Mouse (Mus musculus): Measurements from ENCODE around the gene Slc17a7. TPM values are rescaled to one million over a fixed set of nuclear protein-coding genes. Genes with fewer than 3 reads are reported as not detected.

Gene Slc17a7
- polyA plus RNA-seq, 1 experiment from 2014 or later: 2.3 TPM

GRCm38 (mm10) chr7:45138403-45138802, 25.3 kb upstream of the Slc17a7 start:
- DNase-seq (ENCODE audit: low spot score): no peak
- H3K4me2 ChIP-seq (ENCODE audit: low read depth): no peak overlapping the region
- H3K9me3 ChIP-seq (ENCODE audit: control insufficient read depth, low read length): no peaks in the 10 kb centered on the region
- no peak overlapping the region for H3K9ac ChIP-seq (ENCODE audit: low read length)
- no peak for ATAC-seq (ENCODE audit: insufficient read depth, low FRiP score, low TSS enrichment)
- no peaks in the 10 kb centered on the region for H3K27me3 ChIP-seq (ENCODE audit: control insufficient read depth, insufficient read depth, low read length)
- no peaks in the 10 kb centered on the region for H3K4me1 ChIP-seq (ENCODE audit: control insufficient read depth, insufficient read depth, low read length)
- H3K36me3 ChIP-seq (ENCODE audit: control insufficient read depth, insufficient read depth, low read length): peaks cover 4% of the 10 kb centered on the region; the same call in 1 of the 2 replicates
- H3K4me3 ChIP-seq (ENCODE audit: low read depth, low read length): no peak overlapping the region
- 88% methylated on average over 1 of the region's 1 CpGs for WGBS
- no peak overlapping the region for H3K27ac ChIP-seq (ENCODE audit: low read depth, low read length)

DNA sequence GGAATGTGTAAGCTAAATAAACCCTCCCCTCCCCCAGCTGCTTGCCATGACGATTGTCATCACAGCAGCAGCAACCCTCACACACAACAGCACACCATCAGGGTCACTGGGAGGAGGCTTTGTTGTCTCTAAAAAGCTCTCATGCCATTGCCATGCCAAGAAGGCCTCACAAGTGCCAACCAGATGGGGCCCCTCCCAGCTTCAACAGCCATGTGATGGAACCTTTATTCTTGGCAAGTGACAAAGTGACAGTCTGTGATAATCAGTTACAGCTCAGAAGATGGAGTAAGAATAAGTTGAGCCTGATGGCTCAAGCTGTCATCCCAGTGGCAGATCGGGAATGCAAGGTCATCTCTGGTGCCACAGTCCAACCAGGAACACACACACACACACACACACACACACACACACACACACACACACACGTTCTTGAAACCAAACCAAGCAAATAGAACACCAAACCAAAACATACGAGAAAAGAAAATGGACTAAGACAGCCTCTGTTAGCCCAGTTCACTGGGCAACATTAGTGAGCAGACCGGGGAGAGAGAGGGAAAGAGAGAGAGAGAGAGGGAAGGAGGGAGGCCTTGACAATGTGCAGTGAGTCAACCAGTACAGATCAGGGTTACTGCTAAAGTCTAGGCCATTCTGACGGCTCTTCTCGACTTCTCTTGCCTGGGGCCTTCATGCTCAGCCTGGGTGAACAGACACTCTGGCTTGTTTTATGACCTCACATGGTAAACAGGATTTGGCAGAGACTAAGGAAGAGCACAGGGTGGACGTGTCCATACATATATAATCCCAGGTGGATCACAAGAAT, 23.6 kb upstream of the Slc17a7 start:
- H3K9ac ChIP-seq (ENCODE audit: low read length): no peak overlapping the region
- H3K36me3 ChIP-seq (ENCODE audit: control insufficient read depth, insufficient read depth, low read length): peaks cover 4% of the 10 kb centered on the region; the same call in 1 of the 2 replicates
- no peak for ATAC-seq (ENCODE audit: insufficient read depth, low FRiP score, low TSS enrichment)
- no peaks in the 10 kb centered on the region for H3K4me1 ChIP-seq (ENCODE audit: control insufficient read depth, insufficient read depth, low read length)
- no peak overlapping the region for H3K4me2 ChIP-seq (ENCODE audit: low read depth)
- DNase-seq (ENCODE audit: low spot score): no peak
- no peak overlapping the region for H3K27ac ChIP-seq (ENCODE audit: low read depth, low read length)
- no peaks in the 10 kb centered on the region for H3K27me3 ChIP-seq (ENCODE audit: control insufficient read depth, insufficient read depth, low read length)
- 77% methylated on average over 8 of the region's 8 CpGs for WGBS
- H3K4me3 ChIP-seq (ENCODE audit: low read depth, low read length): no peak overlapping the region
- no peaks in the 10 kb centered on the region for H3K9me3 ChIP-seq (ENCODE audit: control insufficient read depth, low read length)

- Histone ChIP-seq H3K4me2 (ENCODE audit: low read depth) (no peak overlapping the region), H3K36me3 (ENCODE audit: control insufficient read depth, insufficient read depth, low read length) (peaks cover 4% of the 10 kb centered on the region; the same call in 1 of the 2 replicates), H3K4me1 (ENCODE audit: control insufficient read depth, insufficient read depth, low read length) (no peaks in the 10 kb centered on the region), H3K27me3 (ENCODE audit: control insufficient read depth, insufficient read depth, low read length) (no peaks in the 10 kb centered on the region), H3K27ac (ENCODE audit: low read depth, low read length) (no peak overlapping the region), H3K9ac (ENCODE audit: low read length) (no peak overlapping the region), H3K4me3 (ENCODE audit: low read depth, low read length) (no peak overlapping the region), H3K9me3 (ENCODE audit: control insufficient read depth, low read length) (no peaks in the 10 kb centered on the region)
- WGBS: 92% methylated on average over 3 of the region's 3 CpGs
- DNase-seq (ENCODE audit: low spot score) (no peak), ATAC-seq (ENCODE audit: insufficient read depth, low FRiP score, low TSS enrichment) (no peak)
These were observed 22.4 kb upstream of the Slc17a7 start for GRCm38 (mm10) chr7:45141319-45141718.

DNA sequence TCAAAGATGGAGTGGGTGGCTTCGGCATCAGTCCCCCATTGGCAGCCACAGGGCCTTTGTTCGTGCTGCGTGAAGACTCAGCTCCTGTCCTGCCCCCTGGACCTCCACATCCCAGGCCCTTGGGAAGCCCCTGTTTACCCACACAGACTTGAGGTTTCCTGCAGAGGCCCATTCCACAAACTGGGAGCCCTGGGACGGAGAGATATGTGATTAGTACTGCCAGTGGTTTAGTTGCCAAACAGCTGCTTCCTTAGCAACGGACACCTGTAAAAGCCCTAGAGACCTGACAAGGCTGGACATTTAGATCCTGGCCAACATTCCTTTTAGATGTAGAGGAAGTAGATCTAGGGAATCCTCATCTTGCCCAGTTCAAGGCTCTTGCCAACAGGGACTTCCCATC, 21.8 kb upstream of the Slc17a7 start:
- 89% methylated on average over 5 of the region's 5 CpGs for WGBS
- no peak overlapping the region for H3K4me3 ChIP-seq (ENCODE audit: low read depth, low read length)
- no peaks in the 10 kb centered on the region for H3K9me3 ChIP-seq (ENCODE audit: control insufficient read depth, low read length)
- H3K4me2 ChIP-seq (ENCODE audit: low read depth): no peak overlapping the region
- H3K27me3 ChIP-seq (ENCODE audit: control insufficient read depth, insufficient read depth, low read length): no peaks in the 10 kb centered on the region
- ATAC-seq (ENCODE audit: insufficient read depth, low FRiP score, low TSS enrichment) (no peak), DNase-seq (ENCODE audit: low spot score) (no peak)
- no peaks in the 10 kb centered on the region for H3K4me1 ChIP-seq (ENCODE audit: control insufficient read depth, insufficient read depth, low read length)
- peaks cover 4% of the 10 kb centered on the region; the same call in 1 of the 2 replicates for H3K36me3 ChIP-seq (ENCODE audit: control insufficient read depth, insufficient read depth, low read length)
- no peak overlapping the region for H3K27ac ChIP-seq (ENCODE audit: low read depth, low read length)
- H3K9ac ChIP-seq (ENCODE audit: low read length): no peak overlapping the region

DNA sequence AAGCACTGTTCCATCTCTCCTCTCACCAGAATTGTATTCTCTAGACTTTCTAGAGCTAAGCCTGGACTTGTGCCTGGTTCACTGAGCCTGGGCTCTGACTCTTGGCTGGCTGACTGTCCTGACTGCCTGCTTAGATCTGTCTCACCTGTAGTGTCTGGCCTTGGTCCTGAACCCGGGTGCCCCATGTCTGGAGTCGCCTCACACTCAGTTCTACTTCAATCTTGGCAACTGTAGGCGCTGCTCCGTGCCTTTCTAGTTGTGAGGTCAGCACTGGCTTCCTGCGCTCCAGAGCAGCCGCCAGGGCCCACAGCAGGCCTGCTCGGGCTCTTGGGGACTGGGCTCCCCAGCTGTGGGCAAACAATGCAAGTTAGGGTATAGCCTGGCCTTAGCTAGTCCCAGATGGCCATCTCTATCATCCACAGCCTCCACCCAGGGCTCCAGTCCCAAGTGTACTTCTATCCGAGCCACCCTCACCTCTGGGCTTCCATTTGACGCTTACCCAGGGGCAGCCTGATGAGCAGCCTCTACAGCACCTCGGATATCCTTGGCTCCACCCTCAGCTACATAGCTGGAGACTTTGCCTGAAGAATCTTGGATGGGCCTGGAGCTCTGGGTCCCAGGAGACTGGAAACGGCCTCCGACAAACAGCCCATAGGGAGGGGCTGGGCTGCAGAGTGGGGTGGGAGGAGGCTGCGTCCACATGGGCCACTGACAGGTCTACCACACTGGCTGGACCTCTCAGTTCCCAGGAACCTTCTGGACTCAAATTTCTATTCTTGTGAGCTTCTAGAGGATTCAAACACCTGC, 19.2 kb upstream of the Slc17a7 start:
- Histone ChIP-seq H3K27ac (ENCODE audit: low read depth, low read length) (no peak overlapping the region), H3K4me3 (ENCODE audit: low read depth, low read length) (no peak overlapping the region), H3K9ac (ENCODE audit: low read length) (no peak overlapping the region), H3K36me3 (ENCODE audit: control insufficient read depth, insufficient read depth, low read length) (peaks cover 6% of the 10 kb centered on the region; the same call in 1 of the 2 replicates), H3K4me1 (ENCODE audit: control insufficient read depth, insufficient read depth, low read length) (no peaks in the 10 kb centered on the region), H3K9me3 (ENCODE audit: control insufficient read depth, low read length) (no peaks in the 10 kb centered on the region), H3K27me3 (ENCODE audit: control insufficient read depth, insufficient read depth, low read length) (no peaks in the 10 kb centered on the region), H3K4me2 (ENCODE audit: low read depth) (no peak overlapping the region)
- DNase-seq (ENCODE audit: low spot score) (no peak), ATAC-seq (ENCODE audit: insufficient read depth, low FRiP score, low TSS enrichment) (no peak)
- WGBS: 92% methylated on average over 13 of the region's 13 CpGs

DNA sequence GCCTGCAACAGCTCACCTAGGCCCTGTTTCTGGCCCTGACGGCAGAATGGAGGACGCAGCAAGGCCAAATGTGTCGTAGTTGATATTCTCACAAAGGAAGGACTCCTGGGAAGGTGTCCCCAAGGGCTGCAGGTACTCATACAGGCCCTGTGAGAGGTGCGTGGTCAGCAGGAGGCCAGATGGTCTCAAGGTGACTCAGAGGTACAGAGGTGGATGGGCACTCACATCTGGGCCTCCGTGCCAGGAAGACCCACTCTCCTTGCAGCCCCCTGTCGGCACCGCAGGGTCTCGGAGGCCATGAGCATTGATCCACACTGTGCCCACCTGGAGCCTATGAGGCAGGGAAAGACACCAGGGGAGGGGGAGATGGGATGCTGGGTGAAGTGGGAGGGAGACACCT, 18.3 kb upstream of the Slc17a7 start:
- Histone ChIP-seq H3K4me2 (ENCODE audit: low read depth) (no peak overlapping the region), H3K4me3 (ENCODE audit: low read depth, low read length) (no peak overlapping the region), H3K9ac (ENCODE audit: low read length) (no peak overlapping the region), H3K36me3 (ENCODE audit: control insufficient read depth, insufficient read depth, low read length) (peaks cover 6% of the 10 kb centered on the region; the same call in 1 of the 2 replicates), H3K27me3 (ENCODE audit: control insufficient read depth, insufficient read depth, low read length) (no peaks in the 10 kb centered on the region), H3K9me3 (ENCODE audit: control insufficient read depth, low read length) (no peaks in the 10 kb centered on the region), H3K4me1 (ENCODE audit: control insufficient read depth, insufficient read depth, low read length) (no peaks in the 10 kb centered on the region), H3K27ac (ENCODE audit: low read depth, low read length) (no peak overlapping the region)
- DNase-seq (ENCODE audit: low spot score) (no peak), ATAC-seq (ENCODE audit: insufficient read depth, low FRiP score, low TSS enrichment) (no peak)
- WGBS: 94% methylated on average over 8 of the region's 8 CpGs

- no peak overlapping the region for H3K4me3 ChIP-seq (ENCODE audit: low read depth, low read length)
- H3K36me3 ChIP-seq (ENCODE audit: control insufficient read depth, insufficient read depth, low read length): peaks cover 6% of the 10 kb centered on the region; the same call in 1 of the 2 replicates
- H3K4me2 ChIP-seq (ENCODE audit: low read depth): no peak overlapping the region
- 96% methylated on average over 11 of the region's 11 CpGs for WGBS
- H3K9me3 ChIP-seq (ENCODE audit: control insufficient read depth, low read length): no peaks in the 10 kb centered on the region
- no peak overlapping the region for H3K27ac ChIP-seq (ENCODE audit: low read depth, low read length)
- no peaks in the 10 kb centered on the region for H3K27me3 ChIP-seq (ENCODE audit: control insufficient read depth, insufficient read depth, low read length)
- DNase-seq (ENCODE audit: low spot score): no peak
- ATAC-seq (ENCODE audit: insufficient read depth, low FRiP score, low TSS enrichment): no peak
- no peaks in the 10 kb centered on the region for H3K4me1 ChIP-seq (ENCODE audit: control insufficient read depth, insufficient read depth, low read length)
- H3K9ac ChIP-seq (ENCODE audit: low read length): no peak overlapping the region
These were observed 16.5 kb upstream of the Slc17a7 start for GRCm38 (mm10) chr7:45147267-45147666.

- H3K36me3 ChIP-seq (ENCODE audit: control insufficient read depth, insufficient read depth, low read length): peaks cover 3% of the 10 kb centered on the region; the same call in 1 of the 2 replicates
- no peak for DNase-seq (ENCODE audit: low spot score)
- H3K27me3 ChIP-seq (ENCODE audit: control insufficient read depth, insufficient read depth, low read length): no peaks in the 10 kb centered on the region
- no peak overlapping the region for H3K27ac ChIP-seq (ENCODE audit: low read depth, low read length)
- H3K9ac ChIP-seq (ENCODE audit: low read length): no peak overlapping the region
- H3K4me2 ChIP-seq (ENCODE audit: low read depth): no peak overlapping the region
- H3K4me1 ChIP-seq (ENCODE audit: control insufficient read depth, insufficient read depth, low read length): no peaks in the 10 kb centered on the region
- no peaks in the 10 kb centered on the region for H3K9me3 ChIP-seq (ENCODE audit: control insufficient read depth, low read length)
- no peak for ATAC-seq (ENCODE audit: insufficient read depth, low FRiP score, low TSS enrichment)
- no peak overlapping the region for H3K4me3 ChIP-seq (ENCODE audit: low read depth, low read length)
- 85% methylated on average over 11 of the region's 11 CpGs for WGBS
These were observed 15.8 kb upstream of the Slc17a7 start for GRCm38 (mm10) chr7:45147899-45148298.

All from neural tube, embryonic 11.5 days (tissue).